Mouse (Mus musculus) midbrain, embryonic 11.5 days (tissue): Measurements from ENCODE around the gene Ern1. TPM values are rescaled to one million over a fixed set of nuclear protein-coding genes. Genes with fewer than 3 reads are reported as not detected.

Experiments used
- ATAC-seq: fragments of 200-750 bp; cut with Nextera tagmentation; 2 replicates; pipeline ENCODE4 v1.8.0; 2017; ENCODE audit warnings: moderate TSS enrichment, moderate library complexity; ENCODE audit not compliant: low FRiP score
- DNase-seq: peaks from one replicate; pipeline ENCODE4 v3.0.0; 2015; ENCODE audit warnings: low spot score; ENCODE audit errors: missing footprints
- H3K27ac ChIP-seq: fragments of 300-500 bp; sonication (generic); 2 replicates; pipeline ENCODE4 v1.5.1; 2014; ENCODE audit warnings: low read depth, low read length
- H3K27me3 ChIP-seq: fragments of 300-500 bp; sonication (generic); 2 replicates; pipeline ENCODE4 v1.6.1; 2014; ENCODE audit warnings: mild to moderate bottlenecking, low read length, moderate library complexity, mixed read lengths; ENCODE audit not compliant: control insufficient read depth, insufficient read depth
- H3K36me3 ChIP-seq: fragments of 300-500 bp; sonication (generic); 2 replicates; pipeline ENCODE4 v1.6.1; 2014; ENCODE audit warnings: mild to moderate bottlenecking, low read length, moderate library complexity, mixed read lengths; ENCODE audit not compliant: control insufficient read depth, insufficient read depth
- H3K4me1 ChIP-seq: fragments of 300-500 bp; sonication (generic); 2 replicates; pipeline ENCODE4 v1.6.1; 2014; ENCODE audit warnings: low read length; ENCODE audit not compliant: control insufficient read depth, insufficient read depth
- H3K4me2 ChIP-seq: fragments of 300-500 bp; sonication (generic); 2 replicates; pipeline ENCODE4 v1.6.1; 2014; ENCODE audit warnings: mild to moderate bottlenecking, moderate library complexity
- H3K4me3 ChIP-seq: fragments of 300-500 bp; sonication (generic); 2 replicates; pipeline ENCODE4 v1.5.1; 2014; ENCODE audit warnings: low read depth, low read length
- H3K9ac ChIP-seq: fragments of 300-500 bp; sonication (generic); 2 replicates; pipeline ENCODE4 v1.6.1; 2014; ENCODE audit warnings: low read length
- H3K9me3 ChIP-seq: fragments of 300-500 bp; sonication (generic); 2 replicates; pipeline ENCODE4 v1.6.1; 2016; ENCODE audit warnings: low read length; ENCODE audit not compliant: control insufficient read depth
- WGBS: fragments of 180-500 bp; shearing (Covaris S2); extraction: QIAGEN DNeasy Blood & Tissue Kit; methylation state at CpG from one replicate; pipeline ENCODE4 v1.1.7; 2014; 5-methylcytosine and 5-hydroxymethylcytosine counted together
- polyA plus RNA-seq: library from polyadenylated mRNA; unstranded; fragments of >200 nt; fragmentation: Nextera tagmentation; extraction: Ambion mirVana; gene quantifications from 2 replicates; pipeline ENCODE4 v1.2.1, GENCODE M21; 2014

Ern1 gene
- polyA plus RNA-seq, 1 experiment from 2014 or later = 4.6 TPM

GRCm38 (mm10) chr11:106437543-106437942, 50.1 kb downstream of the Ern1 start:
- H3K4me2 ChIP-seq = no peak overlapping the region
- DNase-seq = no peak
- no peaks in the 10 kb centered on the region for H3K4me1 ChIP-seq
- 91% methylated on average over 2 of the region's 2 CpGs for WGBS
- H3K4me3 ChIP-seq = no peak overlapping the region
- H3K9ac ChIP-seq = no peak overlapping the region
- H3K27me3 ChIP-seq = no peaks in the 10 kb centered on the region
- ATAC-seq = no peak
- no peaks in the 10 kb centered on the region for H3K36me3 ChIP-seq
- no peaks in the 10 kb centered on the region for H3K9me3 ChIP-seq
- no peak overlapping the region for H3K27ac ChIP-seq

- Histone ChIP-seq H3K4me1 (no peaks in the 10 kb centered on the region), H3K9me3 (no peaks in the 10 kb centered on the region), H3K4me3 (no peak overlapping the region), H3K9ac (no peak overlapping the region), H3K27me3 (no peaks in the 10 kb centered on the region), H3K4me2 (no peak overlapping the region), H3K36me3 (no peaks in the 10 kb centered on the region), H3K27ac (no peak overlapping the region)
- WGBS = 92% methylated on average over 5 of the region's 5 CpGs
- ATAC-seq (no peak), DNase-seq (no peak)
These were observed 50.6 kb downstream of the Ern1 start for GRCm38 (mm10) chr11:106437039-106437438.

- Histone ChIP-seq H3K9me3 (no peaks in the 10 kb centered on the region), H3K4me2 (no peak overlapping the region), H3K27me3 (no peaks in the 10 kb centered on the region), H3K36me3 (no peaks in the 10 kb centered on the region), H3K4me1 (no peaks in the 10 kb centered on the region), H3K4me3 (no peak overlapping the region), H3K27ac (no peak overlapping the region), H3K9ac (no peak overlapping the region)
- ATAC-seq (no peak), DNase-seq (no peak)
- WGBS = 94% methylated on average over 5 of the region's 5 CpGs
These were observed 57.3 kb downstream of the Ern1 start for GRCm38 (mm10) chr11:106430392-106430791.

- Histone ChIP-seq H3K4me3 (no peak overlapping the region), H3K27me3 (no peaks in the 10 kb centered on the region), H3K9me3 (no peaks in the 10 kb centered on the region), H3K36me3 (no peaks in the 10 kb centered on the region), H3K4me2 (no peak overlapping the region), H3K27ac (no peak overlapping the region), H3K4me1 (no peaks in the 10 kb centered on the region), H3K9ac (no peak overlapping the region)
- ATAC-seq = no peak
- WGBS = 84% methylated on average over 4 of the region's 4 CpGs
- peak; percentile 45 for DNase-seq
These were observed 58.0 kb downstream of the Ern1 start for GRCm38 (mm10) chr11:106429689-106430088.

- Histone ChIP-seq H3K27me3 (no peaks in the 10 kb centered on the region), H3K27ac (no peak overlapping the region)
- 93% methylated on average over 2 of the region's 2 CpGs for WGBS
These were observed 59.1 kb downstream of the Ern1 start for GRCm38 (mm10) chr11:106428556-106428955.

GRCm38 (mm10) chr11:106428106-106428505, 59.5 kb downstream of the Ern1 start:
- no peak overlapping the region for H3K4me2 ChIP-seq
- WGBS = 82% methylated on average over 4 of the region's 4 CpGs
- H3K27ac ChIP-seq = no peak overlapping the region
- ATAC-seq (no peak), DNase-seq (peak; percentile 2)
- no peaks in the 10 kb centered on the region for H3K9me3 ChIP-seq
- H3K4me1 ChIP-seq = no peaks in the 10 kb centered on the region
- no peak overlapping the region for H3K4me3 ChIP-seq
- no peak overlapping the region for H3K9ac ChIP-seq
- H3K36me3 ChIP-seq = no peaks in the 10 kb centered on the region
- H3K27me3 ChIP-seq = no peaks in the 10 kb centered on the region

More at GRCm38 (mm10) chr11:106428556-106428955, 59.1 kb downstream of the Ern1 start:
- DNase-seq (peak; percentile 51), ATAC-seq (no peak)
- no peak overlapping the region for H3K4me3 ChIP-seq
- H3K4me2 ChIP-seq = no peak overlapping the region
- H3K36me3 ChIP-seq = no peaks in the 10 kb centered on the region
- H3K9ac ChIP-seq = no peak overlapping the region
- no peaks in the 10 kb centered on the region for H3K4me1 ChIP-seq
- H3K9me3 ChIP-seq = no peaks in the 10 kb centered on the region

GRCm38 (mm10) chr11:106426447-106426846, 61.2 kb downstream of the Ern1 start:
- no peak overlapping the region for H3K27ac ChIP-seq
- H3K4me3 ChIP-seq = no peak overlapping the region
- no peaks in the 10 kb centered on the region for H3K4me1 ChIP-seq
- H3K9ac ChIP-seq = no peak overlapping the region
- H3K9me3 ChIP-seq = no peaks in the 10 kb centered on the region
- ATAC-seq = no peak
- 89% methylated on average over 4 of the region's 4 CpGs for WGBS
- H3K27me3 ChIP-seq = no peaks in the 10 kb centered on the region
- no peak overlapping the region for H3K4me2 ChIP-seq
- H3K36me3 ChIP-seq = no peaks in the 10 kb centered on the region
- no peak for DNase-seq

- 84% methylated on average over 5 of the region's 5 CpGs for WGBS
- no peak overlapping the region for H3K9ac ChIP-seq
These were observed 62.5 kb downstream of the Ern1 start for GRCm38 (mm10) chr11:106425201-106425600.

GRCm38 (mm10) chr11:106419262-106420102, 68.2 kb downstream of the Ern1 start:
- H3K4me1 ChIP-seq = no peaks in the 10 kb centered on the region
- ATAC-seq (no peak), DNase-seq (no peak)
- no peak overlapping the region for H3K4me2 ChIP-seq
- no peak overlapping the region for H3K9ac ChIP-seq
- H3K9me3 ChIP-seq = no peaks in the 10 kb centered on the region
- no peaks in the 10 kb centered on the region for H3K36me3 ChIP-seq
- WGBS = 81% methylated on average over 9 of the region's 9 CpGs
- H3K4me3 ChIP-seq = no peak overlapping the region
- H3K27ac ChIP-seq = no peak overlapping the region
- no peaks in the 10 kb centered on the region for H3K27me3 ChIP-seq

More at GRCm38 (mm10) chr11:106425201-106425600, 62.5 kb downstream of the Ern1 start:
- Histone ChIP-seq H3K4me1 (no peaks in the 10 kb centered on the region), H3K4me3 (no peak overlapping the region), H3K27me3 (no peaks in the 10 kb centered on the region), H3K27ac (no peak overlapping the region), H3K9me3 (no peaks in the 10 kb centered on the region), H3K36me3 (no peaks in the 10 kb centered on the region), H3K4me2 (no peak overlapping the region)
- no peak for DNase-seq
- no peak for ATAC-seq
